ENCODE assay signal across 12 mouse cellular contexts in genomic region chr7:110796367-110797051, GRCm38 (mm10). TPM values are rescaled to one million over a fixed set of nuclear protein-coding genes. Genes with fewer than 3 reads are reported as not detected.
DNase-seq lines count a peak whose midpoint lies in the region; ATAC-seq and TF ChIP-seq lines count a peak whose summit lies in the region.
"Had no signal": no experiment of that assay in that cellular context is flagged by ENCODE, and none has a peak within 500 bp of the region (broad histone marks: within the 10 kb centered on the region; RNA-seq: fewer than 3 reads in every experiment).

No protein-coding gene starts in this region.

- no peak overlapping the region for H3K4me3 ChIP-seq in lung, embryonic 15.5 days
- H3K4me3 ChIP-seq in lung, adult 2 months (replicated peaks; ENCODE audit: extremely low read depth, low read depth, low read length): no peak overlapping the region
- no peak overlapping the region for H3K4me3 ChIP-seq in embryonic fibroblast, embryonic 13.5 days (ENCODE audit: insufficient read depth, low read length)
- H3K4me3 ChIP-seq: erythroblast, embryonic 14.5 days; kidney, embryonic 15.5 days; limb, embryonic 13.5 days; stomach, embryonic 15.5 days had no signal

- no peak overlapping the region for H3K9ac ChIP-seq in lung, embryonic 15.5 days
- H3K9ac ChIP-seq: kidney, embryonic 15.5 days; limb, embryonic 13.5 days had no signal

- no peak for TF ChIP-seq POLR2A in lung, adult 2 months (IDR thresholded peaks at IDR 0.05; ENCODE audit: borderline replicate concordance, extremely low read depth, low read depth, low read length)
- TF ChIP-seq POLR2A in embryonic fibroblast, embryonic 13.5 days (IDR thresholded peaks at IDR 0.05; ENCODE audit: low read depth, low read length): no peak

- no peak for TF ChIP-seq CTCF in lung, adult 2 months (IDR thresholded peaks at IDR 0.05; ENCODE audit: insufficient read depth, low read length)
- TF ChIP-seq CTCF in embryonic fibroblast, embryonic 13.5 days (IDR thresholded peaks at IDR 0.05; ENCODE audit: borderline replicate concordance, insufficient read depth, low read length): no peak

- H3K9me3 ChIP-seq in lung, embryonic 15.5 days: no peaks in the 10 kb centered on the region
- H3K9me3 ChIP-seq: kidney, embryonic 15.5 days; limb, embryonic 13.5 days; stomach, embryonic 15.5 days had no signal

- H3K27ac ChIP-seq in lung, embryonic 15.5 days: no peak overlapping the region
- H3K27ac ChIP-seq in embryonic fibroblast, embryonic 13.5 days (ENCODE audit: insufficient read depth, low read length): peak overlapping the region; percentile 57; the same call in 1 of the 2 replicates
- H3K27ac ChIP-seq: kidney, embryonic 15.5 days; limb, embryonic 13.5 days; stomach, embryonic 15.5 days had no signal

- whole genome bisulfite sequencing in lung, embryonic 15.5 days: 67% methylated on average over 12 of the region's 12 CpGs
- 64% methylated on average over 12 of the region's 12 CpGs for WGBS in lung, adult 2 months

- H3K27me3 ChIP-seq in lung, embryonic 15.5 days: no peaks in the 10 kb centered on the region
- H3K27me3 ChIP-seq: kidney, embryonic 15.5 days; limb, embryonic 13.5 days; stomach, embryonic 15.5 days had no signal

- intact Hi-C loops in heart, postnatal 36 days (cut with DNase I): no loop called here

- DNase-seq in lung, adult 2 months: no peak
- DNase-seq in thymus, postnatal 25 days: peak; percentile 66
- no peak for DNase-seq in right cerebral cortex, postnatal 4 days
- no peak for DNase-seq in urinary bladder, postnatal 14 days (ENCODE audit: low spot score)
- no peak for DNase-seq in heart, postnatal 36 days

- no peaks in the 10 kb centered on the region for H3K36me3 ChIP-seq in lung, embryonic 15.5 days
- H3K36me3 ChIP-seq: kidney, embryonic 15.5 days; limb, embryonic 13.5 days; stomach, embryonic 15.5 days had no signal

- H3K4me1 ChIP-seq in lung, embryonic 15.5 days: no peaks in the 10 kb centered on the region
- no peaks in the 10 kb centered on the region for H3K4me1 ChIP-seq in lung, adult 2 months (ENCODE audit: control insufficient read depth, insufficient read depth, low read length)
- H3K4me1 ChIP-seq in embryonic fibroblast, embryonic 13.5 days (ENCODE audit: control insufficient read depth, insufficient read depth, low read length): peaks cover 19% of the 10 kb centered on the region

- ATAC-seq in lung, embryonic 15.5 days (ENCODE audit: borderline replicate concordance, extremely low read depth, low FRiP score, low TSS enrichment): 0 out of 2 replicates have a peak, but pooled peaks have one; percentile 5
- peak; percentile 94 for ATAC-seq in monocyte, adult 5-6 weeks (replicated peaks; ENCODE audit: insufficient number of reproducible peaks, low FRiP score, low TSS enrichment, poor library complexity, severe bottlenecking)

- H3K4me2 ChIP-seq in lung, embryonic 15.5 days: no peak overlapping the region
- H3K4me2 ChIP-seq: kidney, embryonic 15.5 days; limb, embryonic 13.5 days; stomach, embryonic 15.5 days had no signal

RNA-seq across cellular contexts. Expression of gene Ampd3, which starts 28.5 kb away (rescaled TPM):
- 2.1 and 2.5 TPM in 2 replicates for polyA plus RNA-seq in lung, embryonic 15.5 days (2015; fragmentation: Nextera tagmentation; extraction: Ambion mirVana)
- 21.8 and 23.5 TPM in 2 replicates for polyA plus RNA-seq in lung, adult 2 months (2012; rRNA removed)
- 4.6 and 8.8 TPM in 2 replicates for polyA plus RNA-seq in embryonic fibroblast, embryonic 13.5 days (2011; ENCODE audit: insufficient read length, low read depth, missing spikeins)
- total RNA-seq in monocyte, adult 5-6 weeks (2017): 13.4 to 25.6 TPM (median 13.7 TPM) in 3 replicates
- total RNA-seq in heart, postnatal 36 days (2021): 10 to 100 TPM; 31.5 to 45.8 TPM

RNA-seq across cellular contexts. Expression of gene Rnf141, which starts 47.7 kb away (rescaled TPM):
- polyA plus RNA-seq in lung, embryonic 15.5 days (2015; fragmentation: Nextera tagmentation; extraction: Ambion mirVana): 34.1 and 38.8 TPM in 2 replicates
- 36.3 and 53.1 TPM in 2 replicates for polyA plus RNA-seq in lung, adult 2 months (2012; rRNA removed)
- polyA plus RNA-seq in embryonic fibroblast, embryonic 13.5 days (2011; ENCODE audit: insufficient read length, low read depth, missing spikeins): 36.1 and 41.2 TPM in 2 replicates
- total RNA-seq in monocyte, adult 5-6 weeks (2017): 19.8 to 50.6 TPM (median 21.2 TPM) in 3 replicates
- total RNA-seq in heart, postnatal 36 days (2021): 10 to 100 TPM; 36.5 to 38.1 TPM
